Mouse (Mus musculus) retina, postnatal 1 day (tissue): Measurements from ENCODE around the gene Gfi1b.

ENCODE experiments used
- DNase-seq: peaks from one replicate; pipeline ENCODE4 v3.0.0-alpha.2; 2012

The Gfi1b gene

GRCm38 (mm10) chr2:28621664-28622171 is at the start of gene Gfi1b:
Gene Gfi1b (minus strand): TSS chr2:28621982.
- DNase-seq, result no peak

DNA sequence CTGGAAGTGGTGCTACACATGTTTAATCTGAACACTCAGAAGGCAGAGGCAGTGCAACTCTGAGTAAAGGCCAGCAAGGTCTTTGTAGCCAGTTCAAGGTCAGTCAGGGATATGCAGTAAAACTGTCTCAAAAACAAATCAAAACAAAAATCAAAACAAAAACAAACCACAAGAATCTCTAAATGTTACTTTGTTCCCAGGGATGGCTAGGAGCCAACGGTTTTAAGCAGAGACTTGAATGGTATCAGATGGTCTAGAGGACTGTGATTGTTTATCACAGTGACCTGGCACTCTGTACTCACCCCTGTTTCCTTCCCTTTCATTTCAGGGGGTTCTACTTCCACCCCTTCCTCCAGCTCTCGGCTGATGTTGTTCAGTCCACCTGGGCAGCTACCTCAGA is 49.7 kb upstream of the Gfi1b start:
- no peak for DNase-seq

- no peak for DNase-seq
Observed at GRCm38 (mm10) chr2:28665818-28666217, 44.0 kb upstream of the Gfi1b start.

GRCm38 (mm10) chr2:28662891-28663290 is 41.1 kb upstream of the Gfi1b start:
- no peak for DNase-seq

- DNase-seq, result no peak
Observed at GRCm38 (mm10) chr2:28656216-28656615, 34.4 kb upstream of the Gfi1b start.

DNA sequence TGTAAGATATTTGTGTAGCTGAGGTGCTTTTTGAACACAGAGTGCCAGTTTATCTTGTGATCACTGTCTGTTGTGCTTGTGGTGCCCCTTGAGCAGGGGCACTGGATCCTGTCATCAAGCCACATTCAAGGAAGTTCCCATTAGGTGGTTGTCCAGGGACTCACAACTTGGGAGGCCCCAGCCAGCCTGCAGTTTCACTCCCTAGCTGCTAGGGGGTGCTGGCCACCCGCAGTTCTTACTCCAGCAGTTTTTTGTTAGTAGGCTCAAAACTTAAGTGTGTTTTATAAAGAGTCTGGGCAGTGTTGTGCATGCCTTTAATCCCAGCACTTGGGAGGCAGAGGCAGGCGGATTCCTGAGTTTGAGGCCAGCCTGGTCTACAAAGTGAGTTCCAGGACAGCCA is 32.5 kb upstream of the Gfi1b start:
- peak; percentile 27 for DNase-seq

GRCm38 (mm10) chr2:28653351-28653750 is 31.6 kb upstream of the Gfi1b start:
- no peak for DNase-seq

GRCm38 (mm10) chr2:28650526-28650925 is 28.7 kb upstream of the Gfi1b start:
- no peak for DNase-seq

DNA sequence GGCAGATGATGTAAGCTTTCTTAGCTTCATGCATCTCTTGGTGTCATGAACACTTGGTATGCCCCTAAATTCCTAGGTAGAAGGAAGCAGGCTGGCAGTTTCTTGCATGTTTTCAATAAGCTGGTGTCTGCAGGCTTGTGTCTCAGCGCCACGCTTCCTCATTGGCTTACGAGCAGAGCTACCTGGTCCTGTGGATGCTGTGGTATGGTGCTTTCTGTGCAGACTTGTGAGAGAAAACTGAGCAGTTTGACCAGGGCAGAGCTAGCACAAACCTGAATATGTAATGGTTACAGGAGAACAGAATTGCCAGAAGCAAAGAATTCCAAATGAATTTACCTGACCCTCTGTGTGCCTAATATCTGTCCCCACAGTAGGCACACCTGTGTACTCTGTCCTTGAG is 21.3 kb upstream of the Gfi1b start:
- DNase-seq, result no peak

- DNase-seq, result no peak
Observed at GRCm38 (mm10) chr2:28641435-28641941, 19.7 kb upstream of the Gfi1b start.

DNA sequence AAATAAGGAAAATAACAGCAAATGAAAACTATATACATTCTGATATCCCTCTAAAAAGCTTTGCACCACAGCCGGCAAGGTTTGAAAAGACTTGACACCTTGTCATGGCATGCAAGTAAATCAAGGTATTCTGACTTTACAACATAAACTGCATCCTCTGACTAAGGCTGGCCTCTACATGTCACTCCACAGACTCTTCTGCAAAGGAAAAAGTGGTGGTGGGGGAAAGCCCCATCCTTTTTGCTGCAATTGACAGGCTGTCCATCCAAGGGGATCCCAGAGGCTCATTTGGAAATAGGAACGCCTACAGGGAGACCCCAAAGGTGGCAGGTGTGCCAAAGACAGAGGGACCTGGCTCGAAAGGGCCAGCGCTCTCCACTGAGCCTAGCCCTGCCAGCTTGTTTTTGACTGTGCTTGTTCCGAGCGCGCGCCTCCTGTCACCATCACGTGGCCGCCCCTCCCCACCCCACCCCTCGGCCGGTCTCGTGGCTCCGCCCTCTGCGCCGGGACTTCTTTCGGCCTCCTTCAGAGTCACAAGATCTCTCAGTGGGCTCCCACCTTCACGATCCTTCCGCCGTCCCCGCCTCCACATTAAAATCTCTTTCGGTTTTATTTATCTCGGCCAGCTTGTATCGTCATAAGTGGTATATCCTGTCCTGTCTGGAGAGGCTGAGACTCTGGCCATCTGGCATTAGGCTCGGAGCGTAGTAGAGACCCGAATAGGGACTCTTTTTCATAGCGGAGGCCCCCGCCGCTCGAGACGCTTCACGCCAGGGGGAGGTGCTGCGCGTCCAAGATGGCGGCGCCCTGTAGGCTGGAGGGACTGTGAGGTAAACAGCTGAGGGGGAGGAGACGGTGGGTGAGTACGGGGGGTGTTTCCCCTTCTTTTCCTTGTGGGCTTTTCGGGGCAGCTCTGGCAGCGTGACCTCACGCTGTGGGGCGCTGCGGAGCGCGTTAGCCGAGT is 19.0 kb upstream of the Gfi1b start, which contains the start of gene Tsc1:
Tsc1 (plus strand) TSS at position 768 of the 964 bp plus-strand sequence.
- DNase-seq, result peak; percentile 99

DNA sequence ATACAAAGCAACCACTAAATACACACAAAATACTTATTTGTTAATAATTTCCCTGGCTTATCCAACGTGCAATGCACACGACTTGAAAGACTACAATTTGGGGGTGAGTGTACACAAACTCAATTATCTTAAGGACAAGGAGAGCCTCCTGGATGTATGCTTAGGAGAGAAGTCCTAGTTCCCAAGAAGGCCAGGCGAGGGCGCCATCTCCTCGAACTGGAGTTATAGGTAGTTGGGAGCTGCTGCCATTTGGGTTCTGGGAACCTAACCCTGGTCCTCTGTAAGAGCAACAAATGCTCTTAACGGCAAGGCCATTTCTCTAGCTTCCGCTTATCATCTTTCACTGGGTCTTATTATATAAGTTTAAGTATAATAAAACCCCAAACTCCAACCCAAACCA is 18.0 kb upstream of the Gfi1b start:
- DNase-seq, result peak; percentile 36

GRCm38 (mm10) chr2:28638886-28639285 is 17.1 kb upstream of the Gfi1b start:
- DNase-seq, result peak; percentile 58

GRCm38 (mm10) chr2:28638352-28638751 is 16.6 kb upstream of the Gfi1b start:
- no peak for DNase-seq

- no peak for DNase-seq
Observed at GRCm38 (mm10) chr2:28637106-28637845, 15.5 kb upstream of the Gfi1b start.

- DNase-seq, result no peak
Observed at GRCm38 (mm10) chr2:28635199-28635598, 13.4 kb upstream of the Gfi1b start.

GRCm38 (mm10) chr2:28633136-28633535 is 11.4 kb upstream of the Gfi1b start:
- no peak for DNase-seq

- no peak for DNase-seq
Observed at GRCm38 (mm10) chr2:28632626-28633025, 10.8 kb upstream of the Gfi1b start.

GRCm38 (mm10) chr2:28629911-28630381 is 8.2 kb upstream of the Gfi1b start:
- no peak for DNase-seq

DNA sequence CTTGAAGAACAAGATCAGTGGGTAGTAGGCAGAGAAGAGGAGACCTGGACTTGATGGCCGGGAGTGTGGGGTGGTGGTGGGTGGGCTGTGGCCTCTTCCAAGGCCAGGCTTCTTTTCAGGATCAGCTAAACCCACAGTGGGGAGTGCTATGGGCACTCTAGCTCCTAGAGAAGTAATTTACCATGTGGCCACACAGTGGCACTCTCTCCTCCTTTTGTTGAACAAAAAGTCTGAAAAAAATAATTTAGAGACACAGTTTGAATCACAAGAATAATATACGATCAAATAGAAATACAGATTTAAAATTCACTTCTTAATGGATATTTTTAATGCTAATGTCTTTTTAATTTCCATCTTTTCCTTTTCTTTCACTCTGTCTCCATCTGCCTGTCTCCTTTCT is 6.3 kb upstream of the Gfi1b start:
- no peak for DNase-seq

DNA sequence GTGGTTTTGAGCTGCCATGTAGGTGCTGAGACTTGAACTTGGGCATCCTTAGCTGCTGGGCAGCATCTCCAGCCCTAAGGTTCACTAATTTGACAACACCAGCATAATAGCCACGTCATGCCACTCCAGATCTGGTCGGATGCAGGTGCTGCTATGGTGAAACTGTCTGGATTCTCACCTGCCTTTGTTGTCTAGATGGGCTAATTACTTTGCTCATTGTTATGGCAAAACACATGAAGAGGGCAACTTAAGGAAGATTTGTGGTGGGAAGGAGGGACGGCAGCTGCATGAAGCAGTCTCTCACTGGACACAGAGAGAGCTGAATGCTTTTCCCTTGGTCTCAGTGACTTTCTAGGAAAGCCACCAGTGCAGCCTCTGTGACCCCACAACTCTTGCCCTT is 4.3 kb upstream of the Gfi1b start:
- DNase-seq, result no peak

DNA sequence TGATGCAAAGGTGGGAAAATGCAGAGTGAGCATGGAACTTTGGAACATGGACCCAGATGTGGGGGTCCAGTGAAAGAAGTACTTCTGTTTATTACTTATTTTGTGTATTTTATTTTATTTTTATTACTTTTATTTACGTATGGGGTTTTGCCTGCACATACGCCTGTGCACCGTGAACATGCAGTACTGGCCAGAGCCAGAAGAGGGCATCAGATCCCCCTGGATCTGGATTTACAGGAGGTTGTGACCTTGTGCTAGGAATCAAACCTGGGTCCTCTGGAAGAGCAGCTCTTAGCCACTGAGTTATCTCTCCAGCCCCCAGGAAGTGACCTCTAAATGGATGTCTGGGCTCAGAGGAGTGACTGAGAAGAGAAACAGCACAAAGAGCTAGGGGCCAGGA is 3.1 kb upstream of the Gfi1b start:
- DNase-seq, result no peak

DNA sequence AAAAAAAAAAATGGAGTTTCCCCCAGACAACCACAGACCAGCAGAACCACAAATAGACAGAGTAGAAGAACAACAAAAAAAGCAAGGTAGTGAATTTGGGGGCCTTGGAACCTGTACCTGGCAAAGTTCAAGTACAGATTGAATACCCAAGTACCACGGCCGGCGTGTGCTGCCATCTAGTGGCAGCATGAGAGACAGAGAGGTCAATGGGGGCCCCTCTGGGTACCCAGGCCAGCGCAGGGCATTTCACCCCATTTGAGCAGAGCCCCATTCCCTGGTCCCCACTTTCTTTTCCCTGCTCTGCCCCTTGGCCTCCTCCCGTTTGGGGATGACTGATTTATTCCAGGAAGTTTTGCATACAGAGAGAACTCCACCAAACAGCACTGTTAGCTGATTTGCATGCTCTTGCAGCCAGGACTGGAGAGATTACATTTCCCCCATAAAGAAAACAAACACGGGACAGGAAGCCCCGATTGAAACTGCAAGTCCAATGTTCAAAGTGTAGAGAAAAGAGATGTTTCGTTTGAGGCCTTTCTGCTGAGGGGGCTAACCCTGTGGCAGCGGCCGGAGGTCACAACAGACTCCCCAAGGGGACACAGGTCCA is 841 bp upstream of the Gfi1b start:
- DNase-seq, result peak; percentile 60
